Mouse (Mus musculus): ENCODE results near the gene Pum3.

DNA sequence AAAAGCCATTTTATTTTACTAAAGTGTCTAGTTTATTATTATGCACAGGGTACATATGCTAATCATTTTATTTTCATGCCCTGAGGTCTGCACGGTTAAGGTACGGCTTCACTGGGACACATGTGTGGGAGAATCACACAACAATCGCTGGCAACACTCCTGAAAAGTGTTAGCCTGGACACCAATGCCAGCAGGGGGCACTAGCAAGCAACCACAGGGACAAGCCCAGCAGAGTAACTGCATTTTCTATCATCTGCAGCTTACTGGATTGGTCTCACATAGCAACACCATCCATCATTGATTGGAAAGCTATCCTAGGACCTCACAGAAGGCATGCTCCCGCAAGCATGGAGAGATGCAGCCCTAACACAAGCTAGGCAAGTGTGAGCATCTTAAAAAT is 20.8 kb upstream of the Pum3 start:
- TF ChIP-seq CTCF (conservative IDR thresholded peaks at IDR 0.05; ENCODE audit: insufficient read depth, insufficient read length, low read depth, low read length) (peak; percentile 84), POLR2A (IDR thresholded peaks at IDR 0.05; ENCODE audit: low read depth, low read length) (no peak)
